Mouse (Mus musculus) limb, embryonic 15.5 days (tissue): ENCODE measurements around the gene Zfp14. TPM values are rescaled to one million over a fixed set of nuclear protein-coding genes. Genes with fewer than 3 reads are reported as not detected.

ENCODE experiments used
- ATAC-seq: fragments of 200-750 bp; cut with Nextera tagmentation; 2 replicates; pipeline ENCODE4 v1.8.0; 2017; ENCODE audit warnings: low read depth, moderate TSS enrichment; ENCODE audit not compliant: insufficient number of reproducible peaks, low FRiP score, low TSS enrichment
- H3K27ac ChIP-seq: fragments of 300-500 bp; sonication (generic); 2 replicates; pipeline ENCODE4 v1.5.1; 2015; ENCODE audit warnings: moderate library complexity, mild to moderate bottlenecking, inconsistent platforms
- H3K27me3 ChIP-seq: fragments of 300-500 bp; sonication (generic); 2 replicates; pipeline ENCODE4 v1.6.1; 2015; ENCODE audit warnings: inconsistent platforms
- H3K36me3 ChIP-seq: fragments of 300-500 bp; sonication (generic); 2 replicates; pipeline ENCODE4 v1.6.1; 2015; ENCODE audit warnings: inconsistent platforms
- H3K4me1 ChIP-seq: fragments of 300-500 bp; sonication (generic); 2 replicates; pipeline ENCODE4 v1.6.1; 2015; ENCODE audit warnings: inconsistent platforms
- H3K4me2 ChIP-seq: fragments of 300-500 bp; sonication (generic); 2 replicates; pipeline ENCODE4 v1.6.1; 2015; ENCODE audit warnings: mild to moderate bottlenecking, inconsistent platforms
- H3K4me3 ChIP-seq: fragments of 300-500 bp; sonication (generic); 2 replicates; pipeline ENCODE4 v1.5.1; 2015; ENCODE audit warnings: mild to moderate bottlenecking, inconsistent platforms
- H3K9ac ChIP-seq: fragments of 300-500 bp; sonication (generic); 2 replicates; pipeline ENCODE4 v1.6.1; 2015; ENCODE audit warnings: inconsistent platforms
- H3K9me3 ChIP-seq: fragments of 300-500 bp; sonication (generic); 2 replicates; pipeline ENCODE4 v1.6.1; 2016; ENCODE audit warnings: inconsistent platforms
- WGBS: fragments of 180-500 bp; shearing (Covaris S2); methylation state at CpG from one replicate; pipeline ENCODE4 v1.1.7; 2015; 5-methylcytosine and 5-hydroxymethylcytosine counted together
- microRNA-seq: library from miRNA; unstranded; fragments of <30 nt; microRNA quantifications from one replicate; pipeline ENCODE4, GENCODE M21; 2016
- polyA plus RNA-seq: library from polyadenylated mRNA; unstranded; fragments of >200 nt; fragmentation: Nextera tagmentation; extraction: Ambion mirVana; gene quantifications from 2 replicates; pipeline ENCODE4 v1.2.1, GENCODE M21; 2015

The Zfp14 gene
- polyA plus RNA-seq, 1 experiment from 2014 or later, result 5.7 TPM

DNA sequence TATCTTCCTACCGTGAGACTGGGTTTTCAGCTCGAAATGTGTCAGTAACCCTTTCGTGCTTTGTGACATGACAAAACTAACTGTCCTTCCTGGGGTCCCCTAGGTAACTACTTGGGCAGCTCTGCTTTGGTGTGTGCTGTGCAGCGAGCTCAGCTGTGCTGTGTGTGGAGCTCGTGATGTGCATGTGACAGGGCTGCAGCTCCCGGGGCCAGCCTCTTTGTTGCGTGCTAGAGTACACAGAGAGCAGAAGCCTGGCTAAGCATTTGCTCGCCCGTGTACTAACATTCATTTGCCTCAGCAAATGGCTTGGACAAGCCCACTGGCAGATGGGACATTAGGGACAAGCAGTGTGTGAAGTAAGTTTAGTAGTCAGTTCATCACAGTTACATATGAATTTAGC, 57.8 kb downstream of the Zfp14 start:
- Histone ChIP-seq H3K27me3 (no peaks in the 10 kb centered on the region), H3K27ac (no peak overlapping the region), H3K36me3 (peaks cover 73% of the 10 kb centered on the region), H3K4me2 (no peak overlapping the region), H3K4me1 (no peaks in the 10 kb centered on the region), H3K4me3 (no peak overlapping the region), H3K9ac (no peak overlapping the region), H3K9me3 (no peaks in the 10 kb centered on the region)
- WGBS, result 94% methylated on average over 9 of the region's 9 CpGs
- ATAC-seq, result no peak

GRCm38 (mm10) chr7:29992698-29993097, 58.5 kb downstream of the Zfp14 start:
- no peak for ATAC-seq
- Histone ChIP-seq H3K9me3 (no peaks in the 10 kb centered on the region), H3K36me3 (peaks cover 72% of the 10 kb centered on the region), H3K4me3 (no peak overlapping the region), H3K4me1 (no peaks in the 10 kb centered on the region), H3K4me2 (no peak overlapping the region), H3K9ac (no peak overlapping the region), H3K27ac (no peak overlapping the region), H3K27me3 (no peaks in the 10 kb centered on the region)
- WGBS, result 93% methylated on average over 8 of the region's 8 CpGs

- Histone ChIP-seq H3K4me3 (no peak overlapping the region), H3K27me3 (no peaks in the 10 kb centered on the region), H3K9ac (no peak overlapping the region), H3K36me3 (peaks cover 62% of the 10 kb centered on the region), H3K4me1 (peaks cover 3% of the 10 kb centered on the region; the same call in 1 of the 2 replicates), H3K4me2 (no peak overlapping the region), H3K9me3 (no peaks in the 10 kb centered on the region), H3K27ac (no peak overlapping the region)
- WGBS, result 87% methylated on average over 11 of the region's 11 CpGs
- no peak for ATAC-seq
These were observed 62.1 kb downstream of the Zfp14 start for GRCm38 (mm10) chr7:29989031-29989430.

DNA sequence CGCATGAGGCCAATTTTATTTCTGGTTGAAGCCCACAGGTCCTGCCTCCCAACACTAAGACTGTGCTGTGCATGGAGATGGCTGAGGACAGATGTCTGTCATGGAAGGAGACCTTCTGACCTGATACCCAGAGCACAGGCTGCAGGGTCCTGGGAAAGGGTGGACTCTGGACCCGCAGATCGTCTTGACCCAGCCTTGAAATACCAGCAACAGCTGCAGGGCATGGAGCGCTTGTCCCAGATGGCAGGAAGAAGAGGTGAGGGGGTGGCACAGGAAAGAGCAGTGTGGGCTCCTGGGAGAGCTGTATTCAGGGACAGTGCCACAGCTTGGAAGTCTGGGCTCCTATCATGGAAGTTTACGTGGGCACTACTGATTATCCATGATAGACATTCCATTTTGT, 63.6 kb downstream of the Zfp14 start:
- H3K36me3 ChIP-seq, result peaks cover 52% of the 10 kb centered on the region
- ATAC-seq, result no peak
- H3K27ac ChIP-seq, result no peak overlapping the region
- H3K4me2 ChIP-seq, result no peak overlapping the region
- peaks cover 9% of the 10 kb centered on the region for H3K4me1 ChIP-seq
- H3K4me3 ChIP-seq, result no peak overlapping the region
- no peaks in the 10 kb centered on the region for H3K27me3 ChIP-seq
- 90% methylated on average over 5 of the region's 5 CpGs for WGBS
- H3K9me3 ChIP-seq, result no peaks in the 10 kb centered on the region
- H3K9ac ChIP-seq, result no peak overlapping the region

Small RNA genes within 50 kb of the gene (microRNA-seq; reads per million reads assigned to microRNA genes)
- not detected for gene Gm23368

Other genes with a start within 250 kb of the Zfp14 start
- gene Zfp790, start 235.3 kb downstream of the Zfp14 start, polyA plus RNA-seq, result 14.2 and 14.3 TPM in 2 replicates
- 4.8 and 5.6 TPM in 2 replicates for gene Zfp940, start 197.7 kb downstream of the Zfp14 start, polyA plus RNA-seq
- 6.7 and 7.6 TPM in 2 replicates for gene Zfp420, start 191.4 kb downstream of the Zfp14 start, polyA plus RNA-seq
- 12.4 and 12.7 TPM in 2 replicates for gene Zfp27, start 144.8 kb downstream of the Zfp14 start, polyA plus RNA-seq
- 5.9 and 7.0 TPM in 2 replicates for gene Zfp383, start 143.2 kb downstream of the Zfp14 start, polyA plus RNA-seq
- gene Zfp74, start 97.3 kb downstream of the Zfp14 start, polyA plus RNA-seq, result 11.5 and 11.6 TPM in 2 replicates
- 17.9 and 27.5 TPM in 2 replicates for gene Zfp568, start 67.4 kb downstream of the Zfp14 start, polyA plus RNA-seq
- gene Zfp82, start 21.5 kb upstream of the Zfp14 start, polyA plus RNA-seq, result 8.2 and 8.3 TPM in 2 replicates
- gene Gm26920, start 39.0 kb upstream of the Zfp14 start, polyA plus RNA-seq, result 1.1 and 2.3 TPM in 2 replicates
- gene Zfp566, start 39.1 kb upstream of the Zfp14 start, polyA plus RNA-seq, result 9.5 and 12.7 TPM in 2 replicates
- 132 and 137 TPM in 2 replicates for gene Zfp260, start 43.4 kb upstream of the Zfp14 start, polyA plus RNA-seq
- 13.2 and 13.8 TPM in 2 replicates for gene Zfp382, start 70.6 kb upstream of the Zfp14 start, polyA plus RNA-seq
- 17.4 and 18.7 TPM in 2 replicates for gene Zfp146, start 118.4 kb upstream of the Zfp14 start, polyA plus RNA-seq
- gene Cox7a1, start 132.8 kb upstream of the Zfp14 start, polyA plus RNA-seq, result 3.4 and 10.1 TPM in 2 replicates
- 102 and 117 TPM in 2 replicates for gene Capns1, start 147.4 kb upstream of the Zfp14 start, polyA plus RNA-seq
- gene Polr2i, start 180.6 kb upstream of the Zfp14 start, polyA plus RNA-seq, result 140 and 149 TPM in 2 replicates
- gene Tbcb, start 180.9 kb upstream of the Zfp14 start, polyA plus RNA-seq, result 175 and 188 TPM in 2 replicates
- 0.22 and 0.42 TPM in 2 replicates for gene Ovol3, start 184.3 kb upstream of the Zfp14 start, polyA plus RNA-seq
- gene Thap8, start 228.7 kb upstream of the Zfp14 start, polyA plus RNA-seq, result 0.26 and 0.78 TPM in 2 replicates
- gene Wdr62, start 229.0 kb upstream of the Zfp14 start, polyA plus RNA-seq, result 6.0 and 6.2 TPM in 2 replicates
- 33.2 and 35.2 TPM in 2 replicates for gene Clip3, start 240.3 kb upstream of the Zfp14 start, polyA plus RNA-seq